9 mouse cellular contexts compared by ENCODE assay signal in genomic region chr7:125846866-125847527, GRCm38 (mm10).
DNase-seq lines count a peak whose midpoint lies in the region; ATAC-seq lines count a peak whose summit lies in the region.
"Had no signal": no experiment of that assay in that cellular context is flagged by ENCODE, and none has a peak within 500 bp of the region (broad histone marks: within the 10 kb centered on the region; RNA-seq: fewer than 3 reads in every experiment).

No protein-coding gene starts in this region.

- DNase-seq in frontal cortex, postnatal 36 days (ENCODE audit: low spot score in 2 of 2) = peak; percentile 31 to 59
- no peak for DNase-seq in frontal cortex, postnatal 14 days (ENCODE audit: low spot score in 2 of 2)
- DNase-seq in right cerebral cortex, adult 18-20 months = peak; percentile 35
- no peak for DNase-seq in right cerebral cortex, postnatal 4 days
- DNase-seq in heart, postnatal 10 days = peak; percentile 64 to 73
- no peak for DNase-seq in urinary bladder, postnatal 4 days (ENCODE audit: low spot score in 2 of 2)
- no peak for DNase-seq in urinary bladder, adult 18-20 months (ENCODE audit: low spot score in 2 of 2)
- DNase-seq: layer of hippocampus, adult 9-11 months had no signal

- intact Hi-C loops in heart, postnatal 10 days (cut with DNase I) = no loop called here

- ATAC-seq in megakaryocyte, adult 5-6 weeks (ENCODE audit: poor library complexity, severe bottlenecking) = no peak

Comparison
In these comparisons a context has a peak if more than half of its experiments do, and no peak if none do; other contexts are left out.
1. DNase-seq: peak in frontal cortex, postnatal 36 days (2 of 2), right cerebral cortex, adult 18-20 months (single experiment) and heart, postnatal 10 days (2 of 2); none in frontal cortex, postnatal 14 days (0 of 2), right cerebral cortex, postnatal 4 days (single experiment), urinary bladder, postnatal 4 days (0 of 2) and urinary bladder, adult 18-20 months (0 of 2).